Mouse (Mus musculus) erythroblast, embryonic 14.5 days (primary cell): ENCODE results near the gene Trem1.

Source experiments
- GATA1 ChIP-seq: IDR thresholded peaks from 2 replicates; pipeline ENCODE4 v1.6.1; 2012; ENCODE audit warnings: low read length, inconsistent platforms, mixed read lengths
- TAL1 ChIP-seq: IDR thresholded peaks from 3 replicates; pipeline ENCODE4 v1.6.1; 2012; ENCODE audit warnings: low read length, inconsistent platforms, mixed read lengths

DNA sequence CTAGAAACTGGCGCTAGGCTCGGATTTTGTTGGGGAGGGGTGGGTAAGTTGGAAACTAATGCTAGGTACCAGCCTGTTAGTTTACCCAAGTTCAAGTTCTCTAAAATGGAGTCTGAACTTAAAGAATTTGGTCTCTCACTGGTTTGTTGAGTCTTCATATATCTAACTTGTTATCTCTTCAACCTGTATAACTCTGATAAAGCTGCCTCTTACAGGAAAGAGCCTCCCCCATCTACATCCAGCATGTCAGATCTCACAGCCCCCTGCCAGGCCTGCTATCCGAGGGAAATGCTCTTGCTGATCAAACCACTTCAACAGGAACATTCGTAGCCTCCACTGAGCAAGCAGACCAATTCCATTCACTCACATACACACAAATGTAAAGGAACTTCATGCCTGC is 46.4 kb downstream of the Trem1 start:
- TF ChIP-seq GATA1 = no peak
- TF ChIP-seq TAL1 = no peak
